Mouse (Mus musculus): ENCODE results near the gene Cep290.
"Not testable (repeated sequence)": the region's sequence is repeated elsewhere in the genome, so short reads cannot be mapped to it uniquely, and the experiment has no call there.

Gene Cep290

GRCm38 (mm10) chr10:100487097-100487978, at the start of gene Cep290, which contains the start of gene Tmtc3:
Cep290 (plus strand) TSS chr10:100487558.
Tmtc3 (minus strand) TSS chr10:100487350.
- DNase-seq (ENCODE audit: low read depth, low spot score), result peak; percentile 99

- DNase-seq (ENCODE audit: low read depth, low spot score), result no peak
Measured at GRCm38 (mm10) chr10:100449394-100449793, 38.0 kb upstream of the Cep290 start.

- no peak for DNase-seq (ENCODE audit: low read depth, low spot score)
Measured at GRCm38 (mm10) chr10:100460515-100460914, 26.8 kb upstream of the Cep290 start.

- DNase-seq (ENCODE audit: low read depth, low spot score), result no peak
Measured at GRCm38 (mm10) chr10:100475040-100475439, 12.3 kb upstream of the Cep290 start.

DNA sequence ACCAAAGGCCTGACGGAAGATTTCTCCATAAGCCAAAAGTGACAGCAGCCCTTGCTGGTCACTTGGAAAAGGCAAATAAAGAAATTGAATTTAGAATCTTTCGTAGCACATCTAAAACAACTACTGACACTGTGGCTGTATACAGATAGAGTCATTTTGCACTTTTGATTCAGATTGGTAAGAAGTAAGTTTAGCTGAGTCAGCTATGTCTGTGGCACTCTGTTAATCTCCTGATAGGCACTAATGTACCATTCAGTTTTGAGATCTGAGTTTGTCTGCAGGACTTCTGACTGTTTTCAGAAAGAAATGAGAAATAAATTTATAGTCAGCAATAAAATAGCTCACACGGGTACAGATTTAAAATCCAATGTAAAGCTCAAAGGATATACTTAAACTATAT, 7.8 kb upstream of the Cep290 start:
- no peak for DNase-seq (ENCODE audit: low read depth, low spot score)

DNA sequence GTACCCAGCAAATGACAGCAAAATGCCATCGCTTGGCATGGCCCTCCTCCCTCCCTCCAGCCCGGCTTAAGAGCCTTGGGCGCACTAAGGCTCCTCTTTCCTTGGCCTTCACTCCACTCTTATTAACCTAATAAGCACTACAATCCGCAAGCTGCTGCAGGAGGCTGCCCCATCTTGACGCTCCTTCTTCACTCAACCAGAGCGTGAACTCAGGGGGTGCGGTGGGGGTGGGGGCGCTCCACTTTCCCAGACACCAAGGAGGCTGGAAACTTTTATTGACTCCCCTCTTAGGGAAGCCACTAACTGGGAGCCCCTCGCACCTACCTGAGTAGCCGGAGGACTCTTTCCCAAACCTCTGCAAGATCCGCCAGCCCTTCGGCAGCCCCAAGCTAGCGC, 659 bp upstream of the Cep290 start:
- no peak for DNase-seq (ENCODE audit: low read depth, low spot score)

DNA sequence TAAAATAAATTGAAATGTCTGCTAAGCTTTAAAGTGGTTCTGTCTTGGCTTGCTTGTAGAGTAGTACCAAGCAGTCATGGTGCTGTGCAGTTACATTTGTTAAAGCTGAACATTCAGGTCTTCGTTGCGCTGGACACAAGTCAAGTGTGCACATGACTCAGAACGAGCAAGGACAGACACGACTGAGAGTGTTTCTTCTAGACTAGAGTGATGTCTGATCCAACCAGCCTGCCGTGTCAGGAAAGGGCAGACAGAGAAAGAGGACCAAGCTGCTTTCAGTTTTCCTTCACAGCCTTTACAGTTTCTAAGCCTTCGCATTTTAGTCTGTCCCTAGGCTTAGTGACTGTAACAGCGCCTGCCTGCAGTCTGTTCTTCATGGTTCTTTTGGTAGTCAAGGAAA, 4.6 kb downstream of the Cep290 start:
- DNase-seq (ENCODE audit: low read depth, low spot score), result no peak

DNA sequence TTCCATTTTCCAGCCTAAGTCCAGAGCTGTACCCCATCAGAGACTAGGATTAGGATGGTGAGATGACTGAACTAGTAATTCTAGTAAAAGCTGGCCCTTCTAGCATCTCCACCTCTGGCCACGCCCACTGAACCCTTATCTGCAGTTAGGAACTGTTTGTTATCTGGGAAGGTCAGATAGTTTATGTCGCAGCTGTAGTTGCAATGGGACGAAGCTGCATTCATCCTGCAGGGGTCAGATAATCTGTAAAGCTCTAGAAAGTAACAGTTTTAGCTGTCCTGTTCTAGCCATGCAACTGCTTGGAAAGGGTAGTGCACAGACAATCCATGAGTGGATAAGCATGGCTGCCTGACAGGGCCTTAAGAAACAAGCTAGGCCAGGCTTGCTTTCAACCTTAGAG, 11.0 kb downstream of the Cep290 start:
- no peak for DNase-seq (ENCODE audit: low read depth, low spot score)

DNA sequence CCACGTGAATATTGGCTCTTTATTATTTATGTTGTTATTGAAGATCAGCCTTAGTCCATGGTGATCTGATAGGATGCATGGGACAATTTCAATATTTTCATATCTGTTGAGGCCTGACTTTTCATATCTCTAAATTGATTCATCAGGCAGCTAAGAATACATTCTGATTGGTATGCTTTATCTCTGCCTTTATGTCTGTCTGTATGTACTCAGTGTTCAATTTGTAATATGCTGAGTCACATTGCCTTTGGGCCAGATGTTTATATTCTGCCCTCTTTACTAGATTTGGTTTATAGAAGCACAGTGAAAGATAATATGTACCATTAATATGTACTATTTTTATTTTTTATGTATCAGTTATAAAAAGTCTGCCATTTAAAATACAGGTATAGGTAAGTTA, 20.8 kb downstream of the Cep290 start:
- no peak for DNase-seq (ENCODE audit: low read depth, low spot score)

DNA sequence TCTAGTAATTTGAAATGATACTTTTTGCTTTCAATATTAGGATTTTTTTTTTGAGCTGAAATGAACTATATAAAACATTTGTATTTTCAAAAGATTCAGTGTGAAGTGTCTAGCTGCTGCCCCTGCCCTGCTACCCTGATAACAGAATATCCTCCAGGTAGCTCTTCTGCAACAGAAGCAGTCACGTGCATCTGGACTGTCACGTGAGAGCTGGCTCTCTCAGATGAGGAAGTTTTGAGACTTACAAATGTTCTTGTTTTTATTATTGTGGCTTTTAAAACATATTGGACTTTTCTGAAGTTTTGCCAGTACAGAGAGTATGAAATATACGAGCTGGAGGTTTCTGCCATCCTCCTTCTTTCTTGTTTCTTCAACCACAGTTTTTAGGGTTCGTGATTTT, 34.3 kb downstream of the Cep290 start:
- DNase-seq (ENCODE audit: low read depth, low spot score), result no peak

DNA sequence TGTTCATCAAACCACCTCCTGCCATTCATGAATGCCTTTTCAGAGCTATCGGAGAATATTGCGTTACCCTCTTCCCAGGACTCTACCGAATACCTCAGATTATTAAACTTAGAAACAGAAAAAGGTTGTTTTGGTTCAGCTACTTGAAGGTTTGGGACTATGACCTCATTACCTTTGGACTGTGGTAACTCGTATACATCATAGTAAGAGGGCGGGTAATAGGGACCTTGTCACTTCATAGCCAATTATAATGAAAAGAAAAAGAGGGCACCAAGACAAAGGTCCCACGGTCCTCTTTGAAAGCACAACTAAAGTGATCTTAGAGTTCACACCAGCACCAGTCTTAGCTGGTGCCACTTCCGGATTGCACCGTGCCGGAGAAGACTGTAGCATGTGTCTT, 35.0 kb downstream of the Cep290 start:
- DNase-seq (ENCODE audit: low read depth, low spot score), result no peak

- no peak for DNase-seq (ENCODE audit: low read depth, low spot score)
Measured at GRCm38 (mm10) chr10:100524499-100525390, 37.4 kb downstream of the Cep290 start.

DNA sequence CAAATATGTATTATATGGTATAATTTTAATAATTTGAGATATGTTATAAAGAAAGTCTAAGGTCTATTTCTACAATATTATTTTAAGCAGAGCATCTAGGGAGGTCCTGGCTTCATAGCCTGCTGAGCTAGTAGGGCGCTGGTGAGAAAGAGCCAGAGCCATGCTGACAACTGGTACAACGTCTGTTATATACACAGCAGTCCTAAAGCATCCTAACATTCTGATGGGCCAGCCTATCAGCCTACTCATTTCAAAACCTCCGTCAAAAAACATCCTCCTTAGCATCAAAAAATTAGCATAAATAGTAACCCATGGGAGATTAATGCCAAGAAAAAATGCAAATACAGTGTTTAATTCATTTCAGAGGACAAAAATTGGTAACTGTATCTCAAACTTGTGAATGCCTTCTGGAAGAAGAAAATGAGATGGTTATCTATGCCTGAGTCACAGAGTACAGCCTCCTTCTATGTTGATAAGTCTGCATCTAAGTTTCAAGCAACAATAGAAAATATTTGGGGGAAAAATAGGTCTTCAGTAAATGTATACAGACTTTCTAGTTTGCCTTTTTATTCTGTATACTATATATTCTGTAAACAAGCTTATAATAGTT, 69.3 kb downstream of the Cep290 start:
- peak; percentile 4 for DNase-seq (ENCODE audit: low read depth, low spot score)

DNA sequence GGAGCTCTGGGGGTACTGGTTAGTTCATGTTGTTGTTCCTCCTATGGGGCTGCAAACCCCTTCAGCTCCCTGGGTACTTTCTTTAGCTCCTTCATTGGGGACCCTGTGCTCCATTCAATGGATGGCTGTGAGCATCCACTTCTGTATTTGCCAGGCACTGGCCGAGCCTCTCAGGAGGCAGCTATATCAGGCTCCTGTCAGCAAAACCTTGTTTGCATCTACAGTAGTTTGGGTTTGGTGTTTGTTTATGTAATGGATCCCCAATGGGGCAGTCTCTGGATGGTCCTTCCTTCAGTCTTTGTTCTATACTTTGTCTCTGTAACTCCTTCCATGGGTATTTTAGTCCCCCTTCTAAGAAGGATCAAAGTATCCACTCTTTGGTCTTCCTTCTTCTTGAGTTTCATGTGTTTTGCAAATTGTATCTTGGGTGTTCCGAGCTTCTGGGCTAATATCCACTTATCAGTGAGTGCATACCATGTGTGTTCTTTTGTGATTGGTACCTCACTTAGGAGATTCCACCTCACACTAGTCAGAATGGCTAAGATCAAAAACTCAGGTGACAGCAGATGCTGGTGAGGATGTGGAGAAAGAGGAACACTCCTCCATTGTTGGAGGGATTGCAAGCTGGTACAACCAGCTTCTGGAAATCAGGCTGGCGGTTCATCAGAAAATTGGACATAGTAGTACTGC, 73.0 kb downstream of the Cep290 start:
- DNase-seq (ENCODE audit: low read depth, low spot score), result not testable (repeated sequence)

GRCm38 (mm10) chr10:100564112-100564511, 76.8 kb downstream of the Cep290 start:
- DNase-seq (ENCODE audit: low read depth, low spot score), result peak; percentile 10

DNA sequence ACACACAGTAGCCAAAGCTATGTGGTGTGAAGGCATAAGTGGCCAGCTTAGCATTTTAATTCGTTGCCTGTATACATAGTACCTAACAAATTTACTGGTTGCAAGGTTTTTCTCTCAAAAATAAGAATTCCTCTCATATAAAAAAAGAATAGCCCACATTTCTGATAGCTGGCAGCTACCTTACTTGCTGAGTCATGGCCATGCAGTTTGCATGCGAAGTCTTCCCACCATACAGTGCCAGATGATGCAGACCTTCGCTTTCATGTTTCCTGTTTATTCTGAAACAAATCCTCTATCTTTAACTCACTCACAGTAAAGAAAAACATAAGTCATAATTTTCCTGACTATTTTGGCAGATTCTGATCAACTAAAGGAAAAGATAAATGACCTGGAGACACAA, 84.3 kb downstream of the Cep290 start:
- DNase-seq (ENCODE audit: low read depth, low spot score), result peak; percentile 6

- DNase-seq (ENCODE audit: low read depth, low spot score), result no peak
Measured at GRCm38 (mm10) chr10:100574505-100575149, 87.3 kb downstream of the Cep290 start.

DNA sequence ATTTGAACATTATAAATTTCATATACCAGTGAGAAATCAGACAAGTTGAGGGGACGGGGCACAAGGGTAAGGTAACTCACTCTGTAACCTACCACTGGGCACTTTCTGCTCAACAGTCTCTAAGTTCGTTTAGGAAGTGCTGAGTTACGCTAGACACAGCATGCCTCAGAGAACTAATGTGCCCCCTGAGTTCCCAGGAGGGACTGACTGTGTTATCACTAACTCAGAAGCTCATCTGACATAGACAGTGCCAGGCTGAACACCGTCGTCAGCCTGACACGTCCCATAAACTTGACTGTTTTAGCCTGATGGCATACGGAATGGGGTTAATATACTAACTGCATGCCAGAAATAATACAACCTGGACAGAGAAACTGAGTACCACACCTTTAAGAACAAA, 87.9 kb downstream of the Cep290 start:
- no peak for DNase-seq (ENCODE audit: low read depth, low spot score)

DNA sequence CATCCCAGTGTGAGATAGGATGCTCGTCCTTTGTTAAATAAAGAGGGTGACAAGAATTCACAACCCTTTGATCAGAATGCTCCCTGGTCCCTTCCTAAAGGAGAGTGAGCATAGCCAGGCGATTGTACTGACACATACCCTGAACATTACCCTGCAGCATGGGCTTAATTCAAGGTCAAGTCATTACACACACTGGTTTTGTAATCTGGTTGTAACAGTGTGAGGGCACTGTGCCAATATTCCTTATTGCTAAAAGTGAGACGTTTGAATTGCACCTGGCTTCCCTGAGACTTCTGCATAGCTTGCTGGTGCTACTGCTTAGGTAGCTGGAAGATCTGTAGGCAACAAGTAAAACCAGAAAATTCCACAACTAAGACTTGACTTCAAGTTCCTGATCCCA, 96.8 kb downstream of the Cep290 start:
- no peak for DNase-seq (ENCODE audit: low read depth, low spot score)

DNA sequence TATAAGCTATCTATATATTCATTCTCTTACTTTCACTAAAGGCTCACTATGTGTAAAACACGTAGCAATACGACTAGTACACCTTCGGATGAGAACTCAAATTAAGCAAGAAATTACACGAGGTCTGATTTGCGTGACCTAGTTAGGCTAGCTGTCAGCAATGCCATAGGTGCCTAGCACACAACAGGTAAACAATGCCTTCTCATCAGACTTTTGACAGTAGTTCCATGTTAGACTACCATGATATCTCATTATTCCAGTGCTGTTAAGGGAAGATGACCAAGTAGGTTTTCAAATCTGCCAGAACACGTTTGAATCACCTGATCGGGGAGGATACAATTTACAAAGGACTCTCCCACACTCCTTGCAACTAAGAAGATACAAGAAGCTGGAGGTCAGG, 101.2 kb downstream of the Cep290 start:
- DNase-seq (ENCODE audit: low read depth, low spot score), result peak; percentile 4

- peak; percentile 89 for DNase-seq (ENCODE audit: low read depth, low spot score)
Measured at GRCm38 (mm10) chr10:100588932-100589388, 101.6 kb downstream of the Cep290 start.

Measured in telencephalon, adult 2 months (tissue).